Mouse (Mus musculus) E14TG2a.4 (cell line): ENCODE results near the gene Egfl8.
A peak's percentile ranks its signal among the peaks of the same experiment; 100 is the strongest.

ENCODE experiments used
- H3K27me3 ChIP-seq: 2 replicates; pipeline ENCODE4 v1.6.1; 2014; ENCODE audit warnings: low read length, control low read depth; ENCODE audit not compliant: insufficient read depth
- H3K36me3 ChIP-seq: 2 replicates; pipeline ENCODE4 v1.6.1; 2014; ENCODE audit warnings: low read length, control low read depth; ENCODE audit not compliant: insufficient read depth
- H3K4me1 ChIP-seq: replicated peaks from 2 replicates; pipeline ENCODE4 v1.6.1; 2014; ENCODE audit warnings: low read depth, low read length, control low read depth
- H3K4me3 ChIP-seq: replicated peaks from 2 replicates; pipeline ENCODE4 v1.5.1; 2014; ENCODE audit warnings: mild to moderate bottlenecking, low read length
- H3K9me3 ChIP-seq: 2 replicates; pipeline ENCODE4 v1.6.1; 2014; ENCODE audit warnings: low read length, control low read depth
- CTCF ChIP-seq: conservative IDR thresholded peaks from 2 replicates; pipeline ENCODE4 v1.5.1; 2014; ENCODE audit warnings: low read length
- NANOG ChIP-seq: IDR thresholded peaks from 2 replicates; pipeline ENCODE4 v1.6.1; 2014; ENCODE audit warnings: borderline replicate concordance, low read length, mixed read lengths
- POU5F1 ChIP-seq: IDR thresholded peaks from 2 replicates; pipeline ENCODE4 v1.6.1; 2014; ENCODE audit warnings: low read length, borderline replicate concordance

Egfl8 gene

GRCm38 (mm10) chr17:34627943-34628643 lies 12.3 kb upstream of the Egfl8 start, which contains the start of gene Ppt2:
Gene Ppt2, minus strand, starts transcription at chr17:34628510.
- Histone ChIP-seq H3K4me3 (peak within 1 kb of the TSS; percentile 86), H3K9me3 (no peaks in the 10 kb centered on the region), H3K4me1 (peaks cover 74% of the 10 kb centered on the region), H3K36me3 (peaks cover 8% of the 10 kb centered on the region), H3K27me3 (peaks cover 52% of the 10 kb centered on the region)
- TF ChIP-seq NANOG = no peak
- TF ChIP-seq CTCF = no peak
- TF ChIP-seq POU5F1 = no peak

DNA sequence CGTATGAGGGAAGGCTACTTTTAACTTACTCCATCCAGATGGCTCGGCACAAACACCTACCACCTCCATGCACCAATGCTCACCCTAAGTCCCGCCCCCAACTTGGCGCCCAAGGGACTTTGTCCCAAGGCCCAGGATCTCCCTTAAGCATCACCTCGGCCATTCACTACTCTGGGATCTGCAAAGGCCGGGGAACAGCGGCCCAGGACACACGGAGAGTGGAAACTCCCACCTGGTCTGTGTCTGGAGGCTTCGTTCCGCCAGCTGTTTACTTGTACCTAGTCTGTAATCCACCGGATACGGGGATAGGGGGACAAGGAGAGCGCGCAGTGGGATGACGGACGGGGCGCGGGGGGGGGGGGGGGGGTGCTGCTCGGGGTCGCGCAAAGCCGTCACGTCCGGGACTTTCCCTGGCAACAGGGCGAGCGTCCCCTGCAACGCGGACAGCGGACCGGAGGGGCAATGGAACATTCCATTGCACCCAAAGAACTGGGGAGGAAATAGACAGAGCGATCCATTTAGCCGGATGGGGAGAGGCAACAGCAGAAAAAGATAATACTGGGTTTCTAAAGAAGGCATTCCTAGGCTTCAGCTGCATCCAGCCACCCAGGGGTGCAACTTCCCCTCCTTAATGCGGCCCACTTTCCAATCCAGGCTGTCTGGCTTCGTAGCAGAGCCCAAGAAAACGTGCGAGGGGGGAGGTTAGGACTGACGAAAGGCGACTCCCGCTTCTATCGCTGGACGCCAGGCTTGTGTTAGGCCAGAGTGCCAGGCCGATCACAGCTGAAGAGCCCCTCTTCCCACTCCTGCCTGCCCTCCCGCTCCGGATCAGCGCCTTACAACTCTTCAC lies 11.5 kb upstream of the Egfl8 start:
- peaks cover 75% of the 10 kb centered on the region for H3K4me1 ChIP-seq
- peak overlapping the region; percentile 86 for H3K4me3 ChIP-seq
- no peak for TF ChIP-seq POU5F1
- TF ChIP-seq CTCF = no peak
- TF ChIP-seq NANOG = no peak
- peaks cover 15% of the 10 kb centered on the region for H3K36me3 ChIP-seq
- H3K27me3 ChIP-seq = peaks cover 52% of the 10 kb centered on the region
- H3K9me3 ChIP-seq = no peaks in the 10 kb centered on the region

DNA sequence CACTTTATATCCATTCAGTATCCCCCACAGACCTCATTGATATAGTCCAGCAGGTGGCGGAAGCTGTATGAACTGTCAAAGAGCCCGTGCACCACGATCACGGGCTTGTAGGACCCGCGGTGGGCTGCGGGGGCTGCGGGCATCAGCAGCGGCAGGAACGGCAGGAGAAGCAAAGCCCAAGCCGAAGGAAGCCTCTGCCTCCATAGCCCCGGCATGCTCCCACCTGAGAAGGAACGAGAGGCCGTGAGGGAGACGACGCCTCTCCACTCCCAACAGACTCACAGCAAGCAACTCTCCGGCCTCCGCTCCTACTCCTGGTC lies 11.0 kb upstream of the Egfl8 start:
- Histone ChIP-seq H3K4me3 (peak overlapping the region; percentile 86), H3K27me3 (peaks cover 52% of the 10 kb centered on the region), H3K4me1 (peaks cover 74% of the 10 kb centered on the region), H3K36me3 (peaks cover 20% of the 10 kb centered on the region), H3K9me3 (no peaks in the 10 kb centered on the region)
- TF ChIP-seq NANOG = no peak
- no peak for TF ChIP-seq POU5F1
- no peak for TF ChIP-seq CTCF

GRCm38 (mm10) chr17:34626062-34626772 lies 10.4 kb upstream of the Egfl8 start:
- H3K9me3 ChIP-seq = no peaks in the 10 kb centered on the region
- H3K4me3 ChIP-seq = peak overlapping the region; percentile 86
- H3K36me3 ChIP-seq = peaks cover 22% of the 10 kb centered on the region
- TF ChIP-seq CTCF (no peak), POU5F1 (no peak), NANOG (no peak)
- H3K27me3 ChIP-seq = peaks cover 46% of the 10 kb centered on the region
- peaks cover 69% of the 10 kb centered on the region for H3K4me1 ChIP-seq

GRCm38 (mm10) chr17:34624981-34625380 lies 9.2 kb upstream of the Egfl8 start:
- Histone ChIP-seq H3K4me3 (no peak overlapping the region), H3K9me3 (no peaks in the 10 kb centered on the region), H3K36me3 (peaks cover 25% of the 10 kb centered on the region), H3K4me1 (peaks cover 64% of the 10 kb centered on the region), H3K27me3 (peaks cover 34% of the 10 kb centered on the region)
- TF ChIP-seq NANOG (no peak), POU5F1 (no peak), CTCF (no peak)

GRCm38 (mm10) chr17:34623161-34623560 lies 7.4 kb upstream of the Egfl8 start:
- Histone ChIP-seq H3K27me3 (peaks cover 16% of the 10 kb centered on the region), H3K4me3 (peak overlapping the region; percentile 45), H3K9me3 (no peaks in the 10 kb centered on the region), H3K4me1 (peaks cover 50% of the 10 kb centered on the region), H3K36me3 (peaks cover 25% of the 10 kb centered on the region)
- TF ChIP-seq POU5F1 (no peak), CTCF (peak; percentile 15; the same call in 1 of the 2 replicates), NANOG (no peak)

DNA sequence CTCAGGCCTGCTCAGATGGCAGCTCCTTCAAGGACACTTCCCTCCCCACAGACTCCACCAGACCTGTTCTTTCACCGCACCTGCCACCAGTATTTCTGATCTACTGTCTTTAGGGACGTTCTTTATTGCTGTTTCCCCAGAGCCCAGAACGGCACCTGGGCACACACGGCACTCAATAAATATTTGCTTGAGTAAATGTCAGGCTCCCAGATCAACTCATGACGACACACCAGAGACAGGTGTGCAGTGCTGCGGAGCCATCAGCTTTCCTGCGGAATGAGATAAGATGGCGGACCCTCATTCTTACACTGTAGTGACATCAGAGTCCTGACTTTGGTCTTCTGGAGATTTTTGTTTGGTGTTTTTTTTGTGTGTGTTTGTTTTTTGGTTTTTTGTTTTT lies 5.2 kb upstream of the Egfl8 start:
- no peak overlapping the region for H3K4me3 ChIP-seq
- peaks cover 34% of the 10 kb centered on the region for H3K4me1 ChIP-seq
- peaks cover 39% of the 10 kb centered on the region for H3K36me3 ChIP-seq
- TF ChIP-seq CTCF = no peak
- TF ChIP-seq NANOG = no peak
- no peak for TF ChIP-seq POU5F1
- peaks cover 4% of the 10 kb centered on the region; the same call in 1 of the 2 replicates for H3K27me3 ChIP-seq
- no peaks in the 10 kb centered on the region for H3K9me3 ChIP-seq

- Histone ChIP-seq H3K9me3 (no peaks in the 10 kb centered on the region), H3K4me3 (no peak overlapping the region), H3K27me3 (no peaks in the 10 kb centered on the region), H3K36me3 (peaks cover 52% of the 10 kb centered on the region), H3K4me1 (peaks cover 45% of the 10 kb centered on the region)
- peak; percentile 95 for TF ChIP-seq CTCF
- no peak for TF ChIP-seq POU5F1
Measured at GRCm38 (mm10) chr17:34618999-34619398, 3.2 kb upstream of the Egfl8 start.
